Mouse (Mus musculus) intestine, postnatal 0 days (tissue): Measurements from ENCODE around the gene Gm26938. TPM values are rescaled to one million over a fixed set of nuclear protein-coding genes. Genes with fewer than 3 reads are reported as not detected.

Experiments used
- ATAC-seq: fragments of 200-750 bp; cut with Nextera tagmentation; 2 replicates; pipeline ENCODE4 v1.8.0; 2017; ENCODE audit warnings: mild to moderate bottlenecking, moderate TSS enrichment, moderate library complexity
- H3K27ac ChIP-seq: fragments of 300-500 bp; sonication (generic); 2 replicates; pipeline ENCODE4 v1.5.1; 2014; ENCODE audit warnings: mild to moderate bottlenecking, low read depth, low read length, moderate library complexity
- H3K27me3 ChIP-seq: fragments of 300-500 bp; sonication (generic); replicated peaks from 2 replicates; pipeline ENCODE4 v1.6.1; 2014; ENCODE audit warnings: low read length, mixed read lengths; ENCODE audit not compliant: control insufficient read depth, insufficient read depth
- H3K36me3 ChIP-seq: fragments of 300-500 bp; sonication (generic); 2 replicates; pipeline ENCODE4 v1.6.1; 2014; ENCODE audit warnings: mild to moderate bottlenecking, moderate library complexity; ENCODE audit not compliant: control insufficient read depth, insufficient read depth
- H3K4me1 ChIP-seq: fragments of 300-500 bp; sonication (generic); replicated peaks from 2 replicates; pipeline ENCODE4 v1.6.1; 2014; ENCODE audit warnings: antibody characterized with exemption, low read length, mixed read lengths; ENCODE audit not compliant: control insufficient read depth, insufficient read depth
- H3K4me2 ChIP-seq: fragments of 300-500 bp; sonication (generic); replicated peaks from 2 replicates; pipeline ENCODE4 v1.6.1; 2014; ENCODE audit warnings: low read depth, mild to moderate bottlenecking, moderate library complexity
- H3K4me3 ChIP-seq: fragments of 300-500 bp; sonication (generic); 2 replicates; pipeline ENCODE4 v1.5.1; 2014; ENCODE audit warnings: low read depth, low read length
- H3K9ac ChIP-seq: fragments of 300-500 bp; sonication (generic); 2 replicates; pipeline ENCODE4 v1.6.1; 2014; ENCODE audit warnings: mild to moderate bottlenecking, low read depth, low read length
- H3K9me3 ChIP-seq: fragments of 300-500 bp; sonication (generic); 2 replicates; pipeline ENCODE4 v1.6.1; 2016; ENCODE audit warnings: mixed run types; ENCODE audit not compliant: control insufficient read depth
- CTCF ChIP-seq: sonication (generic); IDR thresholded peaks from 2 replicates; pipeline ENCODE4 v1.5.1; 2016; ENCODE audit warnings: low read depth, mild to moderate bottlenecking, control low read depth, antibody characterized with exemption, moderate library complexity
- WGBS: fragments of 180-500 bp; shearing (Covaris S2); extraction: QIAGEN DNeasy Blood & Tissue Kit; methylation state at CpG from one replicate; pipeline ENCODE4 v1.1.7; 2014; 5-methylcytosine and 5-hydroxymethylcytosine counted together
- microRNA-seq: library from miRNA; unstranded; fragments of <30 nt; microRNA quantifications from one replicate; pipeline ENCODE4, GENCODE M21; 2016
- polyA plus RNA-seq: library from polyadenylated mRNA; unstranded; fragments of >200 nt; fragmentation: Nextera tagmentation; extraction: Ambion mirVana; gene quantifications from 2 replicates; pipeline ENCODE4 v1.2.1, GENCODE M21; 2015

Gm26938 gene
- polyA plus RNA-seq, 1 experiment from 2014 or later: not detected

DNA sequence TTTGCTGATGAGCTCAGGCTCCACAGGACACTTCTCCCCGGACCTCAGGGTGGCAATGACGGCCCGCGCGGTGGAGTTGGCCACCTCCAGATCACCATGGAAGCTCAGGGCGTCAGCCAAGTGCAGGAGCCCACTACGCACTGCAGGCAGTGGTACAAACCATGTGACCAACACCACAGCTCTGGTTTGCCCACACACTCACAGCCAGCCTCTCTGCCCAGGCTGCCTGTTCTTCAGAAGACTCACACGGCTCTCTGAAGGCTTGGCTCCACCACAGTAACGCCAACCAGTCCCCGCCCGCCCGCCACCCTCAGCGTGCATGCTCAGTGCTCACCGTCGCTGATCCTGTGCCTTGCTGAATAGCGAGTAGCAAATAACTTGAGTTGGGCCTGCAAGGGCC is 68.1 kb downstream of the Gm26938 start:
- Histone ChIP-seq H3K9ac (no peak overlapping the region), H3K36me3 (peaks cover 87% of the 10 kb centered on the region), H3K27me3 (no peaks in the 10 kb centered on the region), H3K4me1 (no peaks in the 10 kb centered on the region), H3K4me2 (no peak overlapping the region), H3K27ac (no peak overlapping the region), H3K4me3 (no peak overlapping the region), H3K9me3 (no peaks in the 10 kb centered on the region)
- no peak for TF ChIP-seq CTCF
- WGBS: 82% methylated on average over 16 of the region's 16 CpGs
- no peak for ATAC-seq

Small RNA genes within 50 kb of the gene (microRNA-seq; reads per million reads assigned to microRNA genes)
- gene Mir7037: not detected

Other genes starting within 250 kb of the Gm26938 start
- 12.8 and 13.0 TPM in 2 replicates for gene Micall2, start 90.1 kb downstream of the Gm26938 start, polyA plus RNA-seq
- gene Ints1, start 50.7 kb downstream of the Gm26938 start, polyA plus RNA-seq: 9.9 and 12.7 TPM in 2 replicates
- 23.1 and 25.5 TPM in 2 replicates for gene Mafk, start 34.9 kb downstream of the Gm26938 start, polyA plus RNA-seq
- gene Tmem184a, start 6.5 kb downstream of the Gm26938 start, polyA plus RNA-seq: 197 and 218 TPM in 2 replicates
- gene Psmg3, start 478 bp upstream of the Gm26938 start, polyA plus RNA-seq: 33.9 and 34.4 TPM in 2 replicates
- gene Elfn1, start 81.5 kb upstream of the Gm26938 start, polyA plus RNA-seq: 0.08 and 0.12 TPM in 2 replicates